Mouse (Mus musculus) heart, adult 2 months (tissue): ENCODE results near the gene Rpgrip1l.

ENCODE experiments used
- CTCF ChIP-seq: fragments of 200-600 bp; IDR thresholded peaks from 2 replicates; pipeline ENCODE4 v1.8.1; 2022; ENCODE audit warnings: antibody characterized with exemption, mild to moderate bottlenecking, moderate library complexity
- POLR2A ChIP-seq: fragments of 200-500 bp; IDR thresholded peaks from 2 replicates; pipeline ENCODE4 v1.6.1; 2011; ENCODE audit warnings: mild to moderate bottlenecking, low read depth, low read length, control low read depth; ENCODE audit not compliant: insufficient read depth

DNA sequence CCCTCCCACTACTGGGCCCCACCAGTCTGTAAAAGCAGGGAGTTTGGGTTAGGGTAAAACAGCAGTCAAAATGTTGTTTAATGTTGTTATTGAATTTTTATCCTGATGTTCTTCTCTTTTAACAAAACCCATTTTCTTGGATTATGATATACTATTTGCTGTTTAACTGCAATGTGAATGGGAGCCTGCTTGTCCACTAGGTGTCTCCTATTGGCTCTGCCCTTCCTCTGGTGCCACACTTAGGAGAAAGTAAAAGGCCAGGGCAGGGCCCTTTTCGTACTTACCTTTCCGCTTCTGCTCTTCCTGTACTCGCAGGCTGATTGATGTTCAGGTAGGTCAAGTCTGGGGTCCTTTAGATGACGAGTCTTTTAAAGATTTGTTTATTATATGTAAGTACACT is 40.8 kb upstream of the Rpgrip1l start:
- TF ChIP-seq CTCF (peak; percentile 71), POLR2A (no peak)
